Mouse (Mus musculus) heart, embryonic 15.5 days (tissue): ENCODE results near the gene 4930469K13Rik. TPM values are rescaled to one million over a fixed set of nuclear protein-coding genes. Genes with fewer than 3 reads are reported as not detected.

Experiments
- ATAC-seq: fragments of 200-750 bp; cut with Nextera tagmentation; replicated peaks from 2 replicates; pipeline ENCODE4 v1.8.0; 2017; ENCODE audit warnings: low read depth, moderate TSS enrichment; ENCODE audit not compliant: insufficient number of reproducible peaks, insufficient read depth, low FRiP score
- H3K27ac ChIP-seq: fragments of 300-500 bp; sonication (generic); 2 replicates; pipeline ENCODE4 v1.5.1; 2015; ENCODE audit warnings: mild to moderate bottlenecking, inconsistent platforms
- H3K27me3 ChIP-seq: fragments of 300-500 bp; sonication (generic); 2 replicates; pipeline ENCODE4 v1.6.1; 2015; ENCODE audit warnings: inconsistent platforms
- H3K36me3 ChIP-seq: fragments of 300-500 bp; sonication (generic); 2 replicates; pipeline ENCODE4 v1.6.1; 2015; ENCODE audit warnings: mild to moderate bottlenecking, inconsistent platforms
- H3K4me1 ChIP-seq: fragments of 300-500 bp; sonication (generic); replicated peaks from 2 replicates; pipeline ENCODE4 v1.6.1; 2015; ENCODE audit warnings: inconsistent platforms
- H3K4me2 ChIP-seq: fragments of 300-500 bp; sonication (generic); 2 replicates; pipeline ENCODE4 v1.6.1; 2015; ENCODE audit warnings: inconsistent platforms, mild to moderate bottlenecking, moderate library complexity
- H3K4me3 ChIP-seq: fragments of 300-500 bp; sonication (generic); 2 replicates; pipeline ENCODE4 v1.5.1; 2015; ENCODE audit warnings: mild to moderate bottlenecking, inconsistent platforms
- H3K9ac ChIP-seq: fragments of 300-500 bp; sonication (generic); 2 replicates; pipeline ENCODE4 v1.6.1; 2015; ENCODE audit warnings: mild to moderate bottlenecking, inconsistent platforms
- H3K9me3 ChIP-seq: fragments of 300-500 bp; sonication (generic); replicated peaks from 2 replicates; pipeline ENCODE4 v1.6.1; 2016; ENCODE audit warnings: inconsistent platforms
- WGBS: fragments of 180-500 bp; shearing (Covaris S2); methylation state at CpG from one replicate; pipeline ENCODE4 v1.1.7; 2015; ENCODE audit warnings: mixed read lengths; 5-methylcytosine and 5-hydroxymethylcytosine counted together
- polyA plus RNA-seq: library from polyadenylated mRNA; unstranded; fragments of >200 nt; fragmentation: Nextera tagmentation; extraction: Ambion mirVana; gene quantifications from 2 replicates; pipeline ENCODE4 v1.2.1, GENCODE M21; 2015

Gene 4930469K13Rik
- polyA plus RNA-seq, 1 experiment from 2014 or later: not detected

DNA sequence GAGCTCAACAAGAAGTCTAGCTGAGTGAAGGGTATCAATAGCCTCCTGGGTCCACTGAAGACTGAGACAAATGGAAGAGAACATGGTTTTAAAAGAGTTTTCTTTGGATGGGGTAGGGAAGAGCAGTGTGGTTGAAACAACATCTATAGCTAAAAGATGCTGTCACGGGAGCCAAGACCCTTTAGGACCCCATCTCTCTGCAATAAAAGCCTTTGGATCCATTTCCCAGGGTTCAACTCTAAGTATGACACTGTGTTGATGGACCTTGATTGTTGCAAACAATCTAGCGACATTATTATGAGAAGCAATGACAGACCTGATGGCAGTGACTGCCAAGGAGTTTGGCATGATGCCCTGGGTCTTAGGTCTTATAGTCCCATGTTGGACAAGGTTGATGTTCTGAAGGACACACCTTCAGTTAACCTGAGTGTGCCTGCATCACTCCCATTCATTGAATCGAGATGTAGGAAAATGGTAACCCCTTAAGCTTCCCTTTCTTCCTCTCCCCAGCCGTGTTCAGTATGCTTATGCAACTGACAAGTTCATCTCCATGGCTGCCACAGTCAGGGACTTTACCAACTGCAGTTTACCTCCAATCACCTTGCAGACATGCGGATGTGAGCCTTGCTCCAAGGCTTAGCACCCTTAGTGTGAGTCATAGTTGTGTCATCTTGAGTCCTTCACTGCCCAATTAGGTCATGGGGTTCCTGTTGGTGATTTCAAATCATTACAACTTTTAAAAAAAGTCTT is 62.3 kb downstream of the 4930469K13Rik start:
- WGBS: 77% methylated on average over 5 of the region's 5 CpGs

DNA sequence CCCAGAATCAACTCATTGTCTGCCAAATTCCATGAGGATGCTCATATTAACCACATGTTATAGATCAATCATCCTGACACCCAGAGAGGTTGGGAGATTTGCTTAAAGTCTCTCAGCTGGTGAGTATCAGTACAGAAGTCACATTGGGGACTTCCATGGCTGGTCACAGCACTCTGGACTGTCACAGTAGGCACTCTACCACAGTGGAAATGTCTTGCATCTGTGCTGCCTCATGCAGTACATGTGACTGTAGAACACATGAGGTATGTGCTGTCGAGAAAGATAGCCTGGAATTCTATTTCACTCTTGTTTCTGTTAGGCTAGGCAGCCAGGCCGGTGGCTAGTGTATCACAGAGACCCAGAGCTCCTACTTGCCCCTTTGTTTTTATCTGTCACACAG is 63.6 kb downstream of the 4930469K13Rik start:
- ATAC-seq: no peak
- H3K9ac ChIP-seq: no peak overlapping the region
- no peak overlapping the region for H3K4me2 ChIP-seq
- no peak overlapping the region for H3K4me3 ChIP-seq
- no peaks in the 10 kb centered on the region for H3K36me3 ChIP-seq
- H3K27ac ChIP-seq: no peak overlapping the region
- no peaks in the 10 kb centered on the region for H3K9me3 ChIP-seq
- no peaks in the 10 kb centered on the region for H3K27me3 ChIP-seq
- 71% methylated on average over 2 of the region's 2 CpGs for WGBS
- no peaks in the 10 kb centered on the region for H3K4me1 ChIP-seq

More for the DNA sequence above, 62.3 kb downstream of the 4930469K13Rik start:
- Histone ChIP-seq H3K9ac (no peak overlapping the region), H3K4me1 (no peaks in the 10 kb centered on the region), H3K36me3 (no peaks in the 10 kb centered on the region), H3K4me2 (no peak overlapping the region), H3K27ac (no peak overlapping the region), H3K4me3 (no peak overlapping the region), H3K9me3 (no peaks in the 10 kb centered on the region), H3K27me3 (no peaks in the 10 kb centered on the region)
- no peak for ATAC-seq

DNA sequence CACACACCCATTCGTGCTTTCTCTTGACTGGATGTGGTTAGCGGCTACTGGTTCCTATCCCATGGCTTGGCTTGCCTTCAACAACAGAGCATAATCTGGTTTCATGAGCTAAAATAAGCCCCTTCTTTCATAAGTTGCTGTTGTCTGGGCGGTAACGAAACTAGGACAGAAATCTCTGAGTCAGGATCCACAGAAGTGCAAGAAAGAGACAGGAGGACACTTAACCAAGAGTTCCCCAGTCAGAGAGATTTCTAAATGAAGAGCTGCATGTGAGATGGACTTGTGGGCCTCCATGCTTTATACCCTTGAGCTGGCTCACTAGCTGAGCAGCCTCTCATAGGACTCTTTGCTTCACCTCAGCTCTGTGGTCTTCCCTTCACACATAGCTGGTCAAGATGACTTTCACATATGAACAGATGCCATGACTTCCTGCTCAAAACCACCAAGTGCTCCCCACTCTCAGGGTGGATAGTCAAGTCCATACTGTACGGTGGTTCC is 64.3 kb downstream of the 4930469K13Rik start:
- H3K27ac ChIP-seq: no peak overlapping the region

DNA sequence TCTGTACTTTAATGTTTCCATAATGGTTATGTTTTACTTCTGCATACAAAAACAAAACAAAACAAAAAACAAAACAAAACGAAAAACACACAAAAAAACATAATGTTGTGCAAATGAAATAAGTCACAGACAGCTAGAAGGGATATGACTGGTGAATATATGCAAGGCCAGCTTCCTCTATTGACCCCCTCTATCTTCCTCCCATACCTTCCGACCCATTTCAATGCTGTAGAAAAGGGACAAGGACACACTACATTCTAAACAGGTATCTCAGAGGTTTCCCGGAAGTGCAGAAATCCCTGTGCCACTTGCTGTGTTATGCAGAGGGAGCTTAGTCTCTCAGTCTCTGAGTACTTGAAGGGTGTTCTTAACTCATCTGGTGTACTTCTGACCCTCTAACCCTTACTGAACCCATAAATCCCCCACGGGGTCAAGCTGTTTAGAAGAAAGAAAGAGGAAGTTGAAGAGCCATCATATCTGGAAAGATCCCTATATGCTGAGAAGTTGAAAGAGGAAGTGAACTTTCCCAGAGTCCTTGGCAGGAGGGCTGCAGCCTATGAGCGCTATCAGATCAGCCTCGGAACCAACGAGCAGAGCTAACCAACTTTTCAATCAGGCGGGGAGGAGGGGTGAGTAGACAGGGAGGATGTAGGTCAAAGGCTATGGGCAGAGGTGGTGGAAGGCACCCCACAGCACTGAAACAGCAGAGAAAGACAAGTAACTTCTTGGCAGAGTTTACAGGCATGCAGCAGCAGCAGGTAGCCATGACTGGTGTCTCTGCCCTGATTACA is 67.1 kb downstream of the 4930469K13Rik start:
- Histone ChIP-seq H3K9me3 (no peaks in the 10 kb centered on the region), H3K9ac (no peak overlapping the region), H3K27ac (no peak overlapping the region), H3K4me2 (no peak overlapping the region), H3K4me3 (no peak overlapping the region), H3K36me3 (no peaks in the 10 kb centered on the region), H3K4me1 (no peaks in the 10 kb centered on the region), H3K27me3 (no peaks in the 10 kb centered on the region)
- WGBS: 38% methylated on average over 8 of the region's 8 CpGs
- peak; percentile 31; the same call in 1 of the 2 replicates for ATAC-seq

More for the DNA sequence above, 64.3 kb downstream of the 4930469K13Rik start:
- Histone ChIP-seq H3K4me2 (no peak overlapping the region), H3K4me3 (no peak overlapping the region), H3K27me3 (no peaks in the 10 kb centered on the region), H3K9ac (no peak overlapping the region), H3K9me3 (no peaks in the 10 kb centered on the region), H3K36me3 (no peaks in the 10 kb centered on the region), H3K4me1 (no peaks in the 10 kb centered on the region)
- ATAC-seq: no peak
- WGBS: 80% methylated on average over 5 of the region's 5 CpGs

DNA sequence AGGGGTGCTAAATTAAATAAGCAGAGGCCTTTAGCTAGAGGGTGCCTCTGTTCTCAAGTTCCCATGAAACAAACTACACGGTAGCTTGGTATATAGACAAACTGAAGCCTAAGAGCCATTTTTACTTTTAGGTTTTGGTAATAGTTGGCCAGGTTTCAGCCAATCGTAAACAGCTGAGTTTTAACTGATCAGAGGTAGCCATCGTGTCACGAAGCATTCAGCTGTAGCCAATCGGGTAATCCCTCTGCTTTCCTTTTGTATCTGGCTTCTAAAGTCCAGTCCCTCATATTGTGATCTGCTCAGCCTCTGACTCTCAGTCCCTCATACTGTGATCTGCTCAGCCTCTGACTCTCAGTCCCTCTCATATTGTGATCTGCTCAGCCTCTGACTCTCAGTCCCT is 68.7 kb downstream of the 4930469K13Rik start:
- no peak overlapping the region for H3K27ac ChIP-seq
- no peaks in the 10 kb centered on the region for H3K27me3 ChIP-seq
- no peak overlapping the region for H3K9ac ChIP-seq
- no peak for ATAC-seq
- WGBS: 77% methylated on average over 5 of the region's 5 CpGs
- no peak overlapping the region for H3K4me3 ChIP-seq
- no peaks in the 10 kb centered on the region for H3K36me3 ChIP-seq
- no peaks in the 10 kb centered on the region for H3K4me1 ChIP-seq
- no peaks in the 10 kb centered on the region for H3K9me3 ChIP-seq
- H3K4me2 ChIP-seq: no peak overlapping the region

DNA sequence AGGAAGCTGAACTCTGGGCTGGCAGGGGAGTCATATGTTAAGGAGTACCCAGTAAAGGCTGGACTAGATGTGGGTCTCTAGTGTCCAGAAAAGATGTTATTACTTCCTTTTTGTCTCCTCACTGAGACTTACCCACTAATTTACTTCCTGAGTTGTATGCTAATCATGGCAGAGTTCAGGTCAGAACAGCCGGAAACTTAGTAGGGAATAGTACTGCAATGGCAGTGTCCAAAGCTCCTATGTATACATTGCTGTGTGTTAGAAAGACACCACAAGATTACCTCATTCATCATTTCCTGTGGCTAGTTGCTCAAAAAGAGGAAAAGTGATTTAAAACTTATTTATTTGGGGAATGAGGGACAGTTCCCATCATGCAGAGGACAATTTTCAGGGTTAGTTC is 73.3 kb downstream of the 4930469K13Rik start:
- Histone ChIP-seq H3K4me3 (no peak overlapping the region), H3K36me3 (no peaks in the 10 kb centered on the region), H3K27ac (no peak overlapping the region), H3K27me3 (no peaks in the 10 kb centered on the region), H3K9me3 (no peaks in the 10 kb centered on the region), H3K4me1 (no peaks in the 10 kb centered on the region), H3K9ac (no peak overlapping the region), H3K4me2 (no peak overlapping the region)
- WGBS: 78% methylated on average over 1 of the region's 1 CpGs
- ATAC-seq: no peak

DNA sequence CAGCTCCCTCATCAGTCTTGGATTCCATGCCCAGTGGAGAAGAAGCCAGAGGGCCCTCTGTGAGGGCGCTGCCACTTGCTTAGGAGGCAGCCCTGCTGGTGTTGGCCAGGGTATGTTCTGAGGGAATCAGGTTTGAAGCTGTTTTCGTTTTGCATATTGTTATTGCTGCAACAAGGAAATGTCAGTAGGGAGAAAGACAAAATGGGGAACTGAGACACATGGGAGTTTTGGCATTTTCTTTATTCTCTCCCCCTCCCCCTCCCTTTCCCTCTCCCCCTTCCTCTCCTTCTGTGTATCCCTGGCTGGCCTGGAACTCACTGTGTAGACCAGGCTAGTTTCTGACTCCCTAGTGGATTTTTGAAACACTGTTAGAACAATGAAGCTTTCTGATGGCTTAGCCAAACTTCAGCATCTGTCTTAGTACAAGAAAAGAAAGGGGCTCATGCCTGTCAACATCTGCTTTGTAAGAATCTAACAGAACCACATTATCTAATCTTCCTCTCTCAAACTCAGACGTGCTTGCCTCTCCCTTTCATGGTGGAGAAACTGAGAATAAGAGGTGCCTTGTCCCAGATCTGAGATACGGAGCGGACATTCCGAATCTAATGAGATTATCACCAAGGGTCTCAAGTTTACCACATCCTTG is 86.2 kb downstream of the 4930469K13Rik start:
- H3K36me3 ChIP-seq: no peaks in the 10 kb centered on the region
- no peak overlapping the region for H3K9ac ChIP-seq
- no peaks in the 10 kb centered on the region for H3K27me3 ChIP-seq
- H3K4me2 ChIP-seq: no peak overlapping the region
- 0 out of 2 replicates have a peak, but pooled peaks cover 5% of the 10 kb centered on the region for H3K4me1 ChIP-seq
- 42% methylated on average over 6 of the region's 6 CpGs for WGBS
- H3K4me3 ChIP-seq: no peak overlapping the region
- no peaks in the 10 kb centered on the region for H3K9me3 ChIP-seq
- H3K27ac ChIP-seq: no peak overlapping the region
- no peak for ATAC-seq

DNA sequence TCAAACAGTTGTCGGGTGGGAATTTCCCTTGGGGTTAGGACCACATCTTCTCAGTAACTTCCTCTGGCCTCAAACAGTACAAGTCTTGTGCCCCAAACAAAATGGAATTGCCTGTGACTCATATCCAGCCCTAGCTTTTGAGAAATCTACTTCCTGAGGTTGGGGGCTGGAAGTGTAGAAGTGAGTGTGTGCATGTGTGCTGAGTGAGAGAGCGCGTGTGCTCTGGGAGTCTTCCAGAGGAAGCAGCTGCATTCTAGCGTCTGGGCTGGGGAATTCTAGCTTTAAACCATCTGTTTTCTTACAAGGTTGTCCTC is 87.5 kb downstream of the 4930469K13Rik start:
- ATAC-seq: peak; percentile 66
- Histone ChIP-seq H3K4me1 (0 out of 2 replicates have a peak, but pooled peaks cover 5% of the 10 kb centered on the region), H3K27ac (peak overlapping the region; percentile 64), H3K9ac (no peak overlapping the region), H3K36me3 (no peaks in the 10 kb centered on the region), H3K4me2 (no peak overlapping the region), H3K4me3 (no peak overlapping the region), H3K27me3 (no peaks in the 10 kb centered on the region), H3K9me3 (no peaks in the 10 kb centered on the region)
- WGBS: 39% methylated on average over 4 of the region's 4 CpGs

DNA sequence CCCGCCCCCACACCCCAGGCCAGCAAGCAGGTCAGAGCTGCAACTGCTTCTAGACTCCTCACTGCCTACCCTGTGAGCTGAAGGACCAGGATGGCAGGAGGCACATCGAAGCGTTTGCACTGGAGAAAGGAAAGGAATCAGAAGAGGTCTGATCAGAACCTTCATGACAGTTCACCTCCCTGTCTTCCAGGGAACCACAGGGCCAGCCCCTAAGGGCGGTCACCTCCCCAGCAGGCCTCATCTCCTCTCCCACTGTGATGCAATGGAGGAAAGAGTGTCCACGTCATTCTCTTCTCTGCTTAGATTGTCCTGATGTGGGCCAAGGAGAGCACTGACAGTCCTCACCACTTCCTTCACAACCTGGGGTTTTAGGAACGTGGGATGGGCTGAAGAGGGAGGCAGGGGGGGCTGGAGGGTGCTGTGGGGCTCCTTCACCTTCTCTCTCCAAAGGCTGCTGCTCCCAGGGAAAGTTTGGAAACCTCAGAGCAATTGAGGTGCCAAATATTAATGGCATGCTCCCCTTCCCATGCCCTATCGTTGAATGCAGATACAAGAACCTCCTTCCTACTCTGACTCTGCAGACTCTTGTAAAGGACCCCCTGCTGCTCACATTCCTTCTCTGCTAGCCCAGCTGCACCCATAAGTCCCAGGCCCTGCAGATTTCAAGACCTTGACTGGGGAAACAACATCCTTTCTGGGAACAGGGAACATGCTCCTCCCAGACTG is 88.1 kb downstream of the 4930469K13Rik start:
- no peaks in the 10 kb centered on the region for H3K36me3 ChIP-seq
- 0 out of 2 replicates have a peak, but pooled peaks cover 5% of the 10 kb centered on the region for H3K4me1 ChIP-seq
- H3K4me3 ChIP-seq: no peak overlapping the region
- no peaks in the 10 kb centered on the region for H3K9me3 ChIP-seq
- no peak; the same call in none of the 2 replicates for ATAC-seq
- WGBS: 60% methylated on average over 7 of the region's 7 CpGs
- peak overlapping the region; percentile 64 for H3K27ac ChIP-seq
- H3K27me3 ChIP-seq: no peaks in the 10 kb centered on the region
- no peak overlapping the region for H3K9ac ChIP-seq
- no peak overlapping the region for H3K4me2 ChIP-seq

DNA sequence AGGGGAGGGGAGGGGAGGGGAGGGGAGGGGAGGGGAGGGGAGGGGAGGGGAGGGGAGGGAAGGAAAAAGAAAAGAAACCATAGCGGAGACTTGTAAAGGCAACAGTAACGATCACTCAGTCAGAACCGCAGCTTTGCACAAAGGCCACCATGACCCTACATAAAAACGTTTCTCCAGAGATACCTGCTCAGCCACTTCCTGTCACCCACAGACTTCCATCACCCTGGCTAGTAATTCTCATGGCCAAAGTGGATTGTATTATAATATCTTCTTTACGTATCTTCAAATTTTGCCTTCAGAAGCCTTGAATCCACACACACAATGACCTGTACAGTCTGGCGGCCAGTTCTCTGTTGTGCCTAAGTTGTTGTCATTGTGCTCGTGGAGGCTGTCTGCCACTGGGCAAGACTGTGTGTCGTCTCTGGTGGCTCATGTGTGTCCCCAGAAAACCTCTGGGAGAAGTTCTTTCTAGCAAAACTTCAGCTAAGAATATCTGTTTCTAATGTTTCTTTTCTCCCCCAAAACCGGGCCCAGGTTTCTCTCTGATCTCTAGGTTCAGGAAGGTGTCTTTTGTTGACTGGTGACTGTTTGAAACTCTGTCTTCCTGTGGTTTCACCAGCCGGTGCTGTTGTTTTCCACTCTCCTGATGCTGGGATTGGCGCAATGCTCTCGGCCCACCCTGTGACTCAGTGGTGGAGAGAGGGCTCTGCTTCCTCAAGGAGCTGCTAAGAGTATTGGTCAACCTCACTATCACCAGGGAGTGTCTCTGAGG is 88.9 kb downstream of the 4930469K13Rik start:
- peak overlapping the region; percentile 64 for H3K27ac ChIP-seq
- 0 out of 2 replicates have a peak, but pooled peaks cover 5% of the 10 kb centered on the region for H3K4me1 ChIP-seq

More for the DNA sequence above, 88.9 kb downstream of the 4930469K13Rik start:
- Histone ChIP-seq H3K9ac (no peak overlapping the region), H3K4me3 (no peak overlapping the region), H3K27me3 (no peaks in the 10 kb centered on the region), H3K4me2 (no peak overlapping the region), H3K36me3 (no peaks in the 10 kb centered on the region), H3K9me3 (no peaks in the 10 kb centered on the region)
- WGBS: 77% methylated on average over 12 of the region's 12 CpGs
- ATAC-seq: no peak
